Mouse (Mus musculus): ENCODE measurements around the gene Rrp8.

DNA sequence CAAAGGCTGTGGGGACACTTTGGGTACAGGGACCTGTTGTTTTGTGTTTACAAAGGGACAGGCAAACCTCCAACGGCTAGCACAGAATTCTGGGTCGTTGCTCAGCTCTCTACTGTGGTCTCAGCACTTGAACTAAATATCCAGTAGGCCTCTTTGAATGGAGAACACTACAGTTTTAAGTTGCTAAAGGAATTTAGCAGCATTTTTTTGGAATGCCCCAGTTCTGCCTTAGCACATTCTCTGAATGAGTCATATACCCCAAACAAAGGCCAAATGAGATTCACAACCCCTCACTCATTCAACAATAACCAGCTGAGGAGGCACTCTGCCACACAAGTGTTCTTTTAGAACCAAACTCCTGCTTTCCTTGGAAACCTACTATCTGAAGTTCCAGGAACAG is 15.3 kb downstream of the Rrp8 start:
- no peak for TF ChIP-seq GATA1 (IDR thresholded peaks at IDR 0.05; ENCODE audit: borderline replicate concordance, low read length)
- TF ChIP-seq FLI1 (IDR thresholded peaks at IDR 0.05; ENCODE audit: low read length), result no peak

Data from megakaryocyte, embryonic 14.5 days (primary cell).